ENCODE assay signal across 13 mouse cellular contexts in genomic region chr8:47244202-47244601, GRCm38 (mm10).
A peak's percentile ranks its signal among the peaks of the same experiment; 100 is the strongest.
DNase-seq lines count a peak whose midpoint lies in the region; ATAC-seq and TF ChIP-seq lines count a peak whose summit lies in the region.
"Had no signal": no experiment of that assay in that cellular context is flagged by ENCODE, and none has a peak within 500 bp of the region (broad histone marks: within the 10 kb centered on the region; RNA-seq: fewer than 3 reads in every experiment).

No protein-coding gene starts in this region.

- H3K4me3 ChIP-seq in forebrain, embryonic 12.5 days (replicated peaks), result peak overlapping the region; percentile 30; the same call in 1 of the 2 replicates
- 0 out of 2 replicates have a peak overlapping the region, but pooled peaks have one; percentile 37 for H3K4me3 ChIP-seq in hindbrain, postnatal 0 days (ENCODE audit: low read length)
- peak overlapping the region; percentile 33; the same call in 1 of the 2 replicates for H3K4me3 ChIP-seq in neural tube, embryonic 13.5 days

- intact Hi-C loops in left cerebral cortex, postnatal 10 days (cut with DNase I), result loop anchor here (5.0 kb wide), 1 partner anchor 43 kb away; no protein-coding TSS in a partner anchor

- H3K9ac ChIP-seq in forebrain, embryonic 12.5 days, result peak overlapping the region; percentile 33; the same call in 1 of the 2 replicates
- H3K9ac ChIP-seq in hindbrain, postnatal 0 days (replicated peaks; ENCODE audit: low read length), result peak overlapping the region; percentile 28; the same call in 1 of the 2 replicates
- H3K9ac ChIP-seq in neural tube, embryonic 13.5 days, result peak overlapping the region; percentile 66; the same call in 1 of the 2 replicates

- H3K36me3 ChIP-seq in forebrain, embryonic 12.5 days (replicated peaks), result no peaks in the 10 kb centered on the region
- no peaks in the 10 kb centered on the region for H3K36me3 ChIP-seq in hindbrain, postnatal 0 days (ENCODE audit: insufficient read depth, low read length)
- H3K36me3 ChIP-seq in neural tube, embryonic 13.5 days, result no peaks in the 10 kb centered on the region

- no peaks in the 10 kb centered on the region for H3K9me3 ChIP-seq in forebrain, embryonic 12.5 days
- H3K9me3 ChIP-seq in hindbrain, postnatal 0 days (ENCODE audit: low read length), result no peaks in the 10 kb centered on the region
- no peaks in the 10 kb centered on the region for H3K9me3 ChIP-seq in neural tube, embryonic 13.5 days

- H3K4me2 ChIP-seq in forebrain, embryonic 12.5 days, result peak overlapping the region; percentile 60
- peak overlapping the region; percentile 55 for H3K4me2 ChIP-seq in hindbrain, postnatal 0 days (ENCODE audit: low read depth, low read length)
- H3K4me2 ChIP-seq in neural tube, embryonic 13.5 days, result peak overlapping the region; percentile 60
- H3K4me2 ChIP-seq: heart, embryonic 11.5 days had no signal

- peaks cover 82% of the 10 kb centered on the region for H3K4me1 ChIP-seq in forebrain, embryonic 12.5 days
- H3K4me1 ChIP-seq in hindbrain, postnatal 0 days (ENCODE audit: insufficient read depth, low read length), result peaks cover 36% of the 10 kb centered on the region
- peaks cover 88% of the 10 kb centered on the region for H3K4me1 ChIP-seq in neural tube, embryonic 13.5 days (replicated peaks)

- no peak for ATAC-seq in forebrain, embryonic 12.5 days (ENCODE audit: low FRiP score)
- no peak for ATAC-seq in hindbrain, postnatal 0 days
- no peak for ATAC-seq in neural tube, embryonic 13.5 days (ENCODE audit: low read depth)

- WGBS in forebrain, embryonic 12.5 days, result 83% methylated on average over 15 of the region's 15 CpGs
- 80% methylated on average over 15 of the region's 15 CpGs for WGBS in hindbrain, postnatal 0 days
- 83% methylated on average over 15 of the region's 15 CpGs for WGBS in neural tube, embryonic 13.5 days

- peak overlapping the region; percentile 95 for H3K27ac ChIP-seq in forebrain, embryonic 12.5 days
- peak overlapping the region; percentile 80 for H3K27ac ChIP-seq in hindbrain, postnatal 0 days
- peak overlapping the region; percentile 90 for H3K27ac ChIP-seq in neural tube, embryonic 13.5 days (replicated peaks)

- no peaks in the 10 kb centered on the region for H3K27me3 ChIP-seq in forebrain, embryonic 12.5 days
- H3K27me3 ChIP-seq in hindbrain, postnatal 0 days (ENCODE audit: insufficient read depth, low read length), result no peaks in the 10 kb centered on the region
- H3K27me3 ChIP-seq in neural tube, embryonic 13.5 days, result no peaks in the 10 kb centered on the region
- H3K27me3 ChIP-seq: CH12.LX had no signal

- DNase-seq in left cerebral cortex, adult 9 months (ENCODE audit: low spot score in 2 of 2), result peak; percentile 48 to 66
- no peak for DNase-seq in left cerebral cortex, postnatal 10 days (ENCODE audit: extremely low spot score in 1 of 2, low spot score in 2 of 2)
- no peak for DNase-seq in hindbrain, postnatal 0 days (ENCODE audit: low spot score)
- no peak for DNase-seq in adipocyte (ENCODE audit: low spot score)
- no peak for DNase-seq in cerebellum, postnatal 14 days
- no peak for DNase-seq in gastrocnemius, postnatal 25 days
- DNase-seq: kidney, adult 2 months; liver; thymus, adult 2 months had no signal

- TF ChIP-seq CTCF in hindbrain, postnatal 0 days (IDR thresholded peaks at IDR 0.05; ENCODE audit: low read depth), result no peak

Comparison
In these comparisons a context has a peak if more than half of its experiments do, and no peak if none do; other contexts are left out.
1. DNase-seq: peak in left cerebral cortex, adult 9 months (2 of 2); none in left cerebral cortex, postnatal 10 days (0 of 2), hindbrain, postnatal 0 days (single experiment), adipocyte (single experiment), cerebellum, postnatal 14 days (0 of 2) and gastrocnemius, postnatal 25 days (single experiment).
2. Peak in every context shown above with its lines, with median percentiles within 50 percentile points of each other: H3K27ac ChIP-seq, H3K4me2 ChIP-seq, H3K4me3 ChIP-seq and H3K9ac ChIP-seq.